In genomic region chr3:59321278-59321876, GRCm38 (mm10) we compare ENCODE assay signal across 9 mouse cellular contexts. TPM values are rescaled to one million over a fixed set of nuclear protein-coding genes. Genes with fewer than 3 reads are reported as not detected.
DNase-seq lines count a peak whose midpoint lies in the region; ATAC-seq lines count a peak whose summit lies in the region.
"Had no signal": no experiment of that assay in that cellular context is flagged by ENCODE, and none has a peak within 500 bp of the region (broad histone marks: within the 10 kb centered on the region; RNA-seq: fewer than 3 reads in every experiment).

No protein-coding gene starts in this region.

- peak; percentile 66 for DNase-seq in testis, postnatal 10 days (ENCODE audit: low spot score)
- DNase-seq in testis, postnatal 14 days (ENCODE audit: low spot score), result no peak
- DNase-seq in adrenal gland, postnatal 14 days, result peak; percentile 68
- DNase-seq in embryo, embryonic 9.5 days (ENCODE audit: extremely low spot score), result peak; percentile 40
- DNase-seq in limb, embryonic 10.5 days (ENCODE audit: low spot score), result peak; percentile 58
- peak; percentile 43 for DNase-seq in neural tube, embryonic 10.5 days (ENCODE audit: extremely low spot score, low spot score)
- DNase-seq in thymus, postnatal 36 days, result peak; percentile 62 to 70
- DNase-seq: liver, embryonic 13.5 days had no signal

- 49% methylated on average over 7 of the region's 7 CpGs for WGBS in hindbrain, embryonic 16.5 days
- 54% methylated on average over 7 of the region's 7 CpGs for WGBS in limb, embryonic 10.5 days

- H3K27ac ChIP-seq in hindbrain, embryonic 16.5 days (ENCODE audit: low read depth, low read length), result no peak overlapping the region
- no peak overlapping the region for H3K27ac ChIP-seq in limb, embryonic 10.5 days
- H3K27ac ChIP-seq: liver, embryonic 13.5 days had no signal

- H3K4me2 ChIP-seq in hindbrain, embryonic 16.5 days (ENCODE audit: low read length), result no peak overlapping the region
- H3K4me2 ChIP-seq: liver, embryonic 13.5 days had no signal

- H3K4me3 ChIP-seq in hindbrain, embryonic 16.5 days (ENCODE audit: low read length), result no peak overlapping the region
- H3K4me3 ChIP-seq in limb, embryonic 10.5 days, result no peak overlapping the region
- H3K4me3 ChIP-seq: liver, embryonic 13.5 days had no signal

- no peaks in the 10 kb centered on the region for H3K4me1 ChIP-seq in hindbrain, embryonic 16.5 days (ENCODE audit: control insufficient read depth, insufficient read depth, low read depth, low read length)
- H3K4me1 ChIP-seq in limb, embryonic 10.5 days, result no peaks in the 10 kb centered on the region
- H3K4me1 ChIP-seq: liver, embryonic 13.5 days had no signal

- H3K9me3 ChIP-seq in hindbrain, embryonic 16.5 days (ENCODE audit: control insufficient read depth, low read length), result no peaks in the 10 kb centered on the region
- H3K9me3 ChIP-seq in limb, embryonic 10.5 days (replicated peaks), result no peaks in the 10 kb centered on the region
- H3K9me3 ChIP-seq: liver, embryonic 13.5 days had no signal

- no peaks in the 10 kb centered on the region for H3K27me3 ChIP-seq in hindbrain, embryonic 16.5 days (replicated peaks; ENCODE audit: control insufficient read depth, insufficient read depth, low read length)
- no peaks in the 10 kb centered on the region for H3K27me3 ChIP-seq in limb, embryonic 10.5 days (ENCODE audit: low read depth, poor library complexity, severe bottlenecking)
- H3K27me3 ChIP-seq: liver, embryonic 13.5 days had no signal

- peak; percentile 65; the same call in 1 of the 2 replicates for ATAC-seq in hindbrain, embryonic 16.5 days

- H3K36me3 ChIP-seq in hindbrain, embryonic 16.5 days (ENCODE audit: control insufficient read depth, insufficient read depth, low read length), result no peaks in the 10 kb centered on the region
- peaks cover 37% of the 10 kb centered on the region for H3K36me3 ChIP-seq in limb, embryonic 10.5 days

- no peak overlapping the region for H3K9ac ChIP-seq in hindbrain, embryonic 16.5 days (ENCODE audit: low read depth, low read length)
- H3K9ac ChIP-seq: liver, embryonic 13.5 days had no signal

RNA-seq across cellular contexts. Expression of gene Igsf10, which starts 22.8 kb away (rescaled TPM):
- total RNA-seq in adrenal gland, postnatal 14 days (2021), result 5.4 and 7.5 TPM in 2 replicates
- polyA plus RNA-seq in hindbrain, embryonic 16.5 days (2015; fragmentation: Nextera tagmentation; extraction: Ambion mirVana), result 2.8 and 2.9 TPM in 2 replicates
- 2.9 and 4.2 TPM in 2 replicates for polyA plus RNA-seq in limb, embryonic 10.5 days (2016; fragmentation: Nextera tagmentation; extraction: Ambion mirVana)

RNA-seq across cellular contexts. Expression of gene P2ry12, which starts 58.7 kb away (rescaled TPM):
- 3.9 and 4.0 TPM in 2 replicates for total RNA-seq in adrenal gland, postnatal 14 days (2021)
- 7.8 and 10.3 TPM in 2 replicates for polyA plus RNA-seq in hindbrain, embryonic 16.5 days (2015; fragmentation: Nextera tagmentation; extraction: Ambion mirVana)
- 0.06 and 0.40 TPM in 2 replicates for polyA plus RNA-seq in limb, embryonic 10.5 days (2016; fragmentation: Nextera tagmentation; extraction: Ambion mirVana)
